Comparison of ENCODE assay signal across 9 mouse cellular contexts in genomic region chr10:80157141-80157929, GRCm38 (mm10). TPM values are rescaled to one million over a fixed set of nuclear protein-coding genes. Genes with fewer than 3 reads are reported as not detected.
DNase-seq lines count a peak whose midpoint lies in the region; ATAC-seq and TF ChIP-seq lines count a peak whose summit lies in the region.
"Had no signal": no experiment of that assay in that cellular context is flagged by ENCODE, and none has a peak within 500 bp of the region (broad histone marks: within the 10 kb centered on the region; RNA-seq: fewer than 3 reads in every experiment).

No protein-coding gene starts in this region.

- H3K36me3 ChIP-seq in heart, embryonic 13.5 days: peaks cover 55% of the 10 kb centered on the region
- H3K36me3 ChIP-seq in heart, embryonic 15.5 days: peaks cover 50% of the 10 kb centered on the region
- H3K36me3 ChIP-seq in macrophage (ENCODE audit: inconsistent target): peaks cover 37% of the 10 kb centered on the region

- H3K4me2 ChIP-seq in heart, embryonic 13.5 days: 0 out of 2 replicates have a peak overlapping the region, but pooled peaks have one; percentile 2
- H3K4me2 ChIP-seq in heart, embryonic 15.5 days: no peak overlapping the region

- no peaks in the 10 kb centered on the region for H3K9me3 ChIP-seq in heart, embryonic 13.5 days
- H3K9me3 ChIP-seq in heart, embryonic 15.5 days (replicated peaks): no peaks in the 10 kb centered on the region

- no peaks in the 10 kb centered on the region for H3K27me3 ChIP-seq in heart, embryonic 13.5 days (replicated peaks)
- no peaks in the 10 kb centered on the region for H3K27me3 ChIP-seq in heart, embryonic 15.5 days

- no peak for ATAC-seq in heart, embryonic 13.5 days (ENCODE audit: extremely low read depth, insufficient number of reproducible peaks, low FRiP score, low TSS enrichment)
- ATAC-seq in heart, embryonic 15.5 days (replicated peaks; ENCODE audit: insufficient number of reproducible peaks, insufficient read depth, low FRiP score, low read depth): no peak
- no peak for ATAC-seq in granulocyte monocyte progenitor cell, adult 5-6 weeks (replicated peaks; ENCODE audit: poor library complexity, severe bottlenecking)

- no peak for TF ChIP-seq POLR2A in bone marrow, adult 2 months (IDR thresholded peaks at IDR 0.05; ENCODE audit: borderline replicate concordance, control insufficient read depth, low read depth, low read length)

- peaks cover 51% of the 10 kb centered on the region for H3K79me2 ChIP-seq in macrophage (ENCODE audit: inconsistent target)

- H3K4me3 ChIP-seq in heart, embryonic 13.5 days: no peak overlapping the region
- H3K4me3 ChIP-seq in bone marrow, adult 2 months (replicated peaks; ENCODE audit: control insufficient read depth, low read depth, low read length): no peak overlapping the region
- no peak overlapping the region for H3K4me3 ChIP-seq in heart, embryonic 15.5 days
- H3K4me3 ChIP-seq in macrophage (ENCODE audit: inconsistent target): no peak overlapping the region

- TF ChIP-seq CTCF in bone marrow, adult 2 months (IDR thresholded peaks at IDR 0.05; ENCODE audit: control insufficient read depth, insufficient read depth, low read length): no peak

- 57% methylated on average over 15 of the region's 15 CpGs for WGBS in heart, embryonic 13.5 days
- 73% methylated on average over 15 of the region's 15 CpGs for WGBS in bone marrow, adult 2 months
- WGBS in heart, embryonic 15.5 days: 49% methylated on average over 15 of the region's 15 CpGs
- WGBS in macrophage (ENCODE audit: missing documents): 87% methylated on average over 13 of the region's 15 CpGs

- H3K9ac ChIP-seq in heart, embryonic 13.5 days: peak overlapping the region; percentile 77
- H3K9ac ChIP-seq in heart, embryonic 15.5 days: no peak overlapping the region

- peak overlapping the region; percentile 98 for H3K27ac ChIP-seq in heart, embryonic 13.5 days (replicated peaks)
- H3K27ac ChIP-seq in bone marrow, adult 2 months (ENCODE audit: control insufficient read depth, insufficient read depth, low read depth, low read length, poor library complexity): peak overlapping the region; percentile 13; the same call in 1 of the 2 replicates
- H3K27ac ChIP-seq in heart, embryonic 15.5 days: peak overlapping the region; percentile 98
- H3K27ac ChIP-seq in macrophage: peak overlapping the region; percentile 88

- DNase-seq in heart, adult 9 months (ENCODE audit: low spot score in 2 of 2): no peak
- DNase-seq in right cerebral cortex, postnatal 36 days (ENCODE audit: low spot score in 2 of 2): no peak
- DNase-seq in ovary, postnatal 14 days (ENCODE audit: low spot score): no peak
- DNase-seq: cerebellum, adult 9-10 months had no signal

- peaks cover 95% of the 10 kb centered on the region for H3K4me1 ChIP-seq in heart, embryonic 13.5 days
- H3K4me1 ChIP-seq in bone marrow, adult 2 months (ENCODE audit: control insufficient read depth, insufficient read depth, low read length): peaks cover 16% of the 10 kb centered on the region
- peaks cover 96% of the 10 kb centered on the region for H3K4me1 ChIP-seq in heart, embryonic 15.5 days (replicated peaks)

RNA-seq across cellular contexts. Expression of gene Cirbp, which starts 8.4 kb away (rescaled TPM):
- 87.9 and 96.4 TPM in 2 replicates for polyA plus RNA-seq in heart, embryonic 13.5 days (2015; fragmentation: Nextera tagmentation; extraction: Ambion mirVana)
- polyA plus RNA-seq in bone marrow, adult 2 months (2011; ENCODE audit: insufficient read depth, insufficient read length, low replicate concordance, missing spikeins): 200 and 277 TPM in 2 replicates
- polyA plus RNA-seq in heart, embryonic 15.5 days (2015; fragmentation: Nextera tagmentation; extraction: Ambion mirVana): 86.7 and 90.2 TPM in 2 replicates
- 100 to 1,000 TPM in 11 of 26 experiments, 10 to 100 TPM in 15; 17.6 to 198 (median 86.7) TPM for total RNA-seq in macrophage (2018; cell fraction: chromatin; rRNA removed)
- 10 to 100 TPM; 10.1 to 24.5 (median 16.7) TPM for total RNA-seq in macrophage (2018; cell fraction: cytosol; rRNA removed)
- total RNA-seq in macrophage (2018; cell fraction: nucleus; rRNA removed): 10 to 100 TPM; 11.8 to 97.1 (median 35.2) TPM
- polyA plus RNA-seq in macrophage (2018): 17.6 to 31.0 TPM (median 19.0 TPM) in 3 replicates
- total RNA-seq in granulocyte monocyte progenitor cell, adult 5-6 weeks (2014; fragmentation: Nextera tagmentation): 25.3 and 70.7 TPM in 2 replicates
- total RNA-seq in granulocyte monocyte progenitor cell, adult 5-6 weeks (2017): 36.8 and 40.7 TPM in 2 replicates

RNA-seq across cellular contexts. Expression of gene Midn, which starts 9.3 kb away (rescaled TPM):
- polyA plus RNA-seq in heart, embryonic 13.5 days (2015; fragmentation: Nextera tagmentation; extraction: Ambion mirVana): 15.6 and 15.7 TPM in 2 replicates
- 36.0 and 53.2 TPM in 2 replicates for polyA plus RNA-seq in bone marrow, adult 2 months (2011; ENCODE audit: insufficient read depth, insufficient read length, low replicate concordance, missing spikeins)
- polyA plus RNA-seq in heart, embryonic 15.5 days (2015; fragmentation: Nextera tagmentation; extraction: Ambion mirVana): 11.6 and 16.8 TPM in 2 replicates
- 100 to 1,000 TPM in 2 of 26 experiments, 10 to 100 TPM in 24; 13.9 to 126 (median 56.5) TPM for total RNA-seq in macrophage (2018; cell fraction: chromatin; rRNA removed)
- 10 to 100 TPM; 20.5 to 44.1 (median 32.8) TPM for total RNA-seq in macrophage (2018; cell fraction: cytosol; rRNA removed)
- total RNA-seq in macrophage (2018; cell fraction: nucleus; rRNA removed): 100 to 1,000 TPM in 2 of 26 experiments, 10 to 100 TPM in 24; 20.4 to 111 (median 44.0) TPM
- polyA plus RNA-seq in macrophage (2018): 16.3 to 36.3 TPM (median 20.3 TPM) in 3 replicates
- total RNA-seq in granulocyte monocyte progenitor cell, adult 5-6 weeks (2014; fragmentation: Nextera tagmentation): 26.7 and 36.8 TPM in 2 replicates
- 10.0 and 17.4 TPM in 2 replicates for total RNA-seq in granulocyte monocyte progenitor cell, adult 5-6 weeks (2017)

RNA-seq across cellular contexts. Expression of gene 1600002K03Rik, which starts 15.4 kb away (rescaled TPM):
- 10.4 and 13.1 TPM in 2 replicates for polyA plus RNA-seq in heart, embryonic 13.5 days (2015; fragmentation: Nextera tagmentation; extraction: Ambion mirVana)
- 8.8 and 23.7 TPM in 2 replicates for polyA plus RNA-seq in bone marrow, adult 2 months (2011; ENCODE audit: insufficient read depth, insufficient read length, low replicate concordance, missing spikeins)
- 7.7 and 9.1 TPM in 2 replicates for polyA plus RNA-seq in heart, embryonic 15.5 days (2015; fragmentation: Nextera tagmentation; extraction: Ambion mirVana)
- 1 to 10 TPM in 18 of 26 experiments, not detected in 8; 1.4 to 4.6 (median 2.1) TPM for total RNA-seq in macrophage (2018; cell fraction: chromatin; rRNA removed)
- 10 to 100 TPM; 11.6 to 18.9 (median 13.6) TPM for total RNA-seq in macrophage (2018; cell fraction: cytosol; rRNA removed)
- 1 to 10 TPM in 25 of 26 experiments, not detected in 1; 2.4 to 8.5 (median 4.7) TPM for total RNA-seq in macrophage (2018; cell fraction: nucleus; rRNA removed)
- polyA plus RNA-seq in macrophage (2018): 4.4 to 19.3 TPM (median 13.3 TPM) in 3 replicates
- total RNA-seq in granulocyte monocyte progenitor cell, adult 5-6 weeks (2014; fragmentation: Nextera tagmentation): 17.2 and 43.4 TPM in 2 replicates
- 11.2 and 11.5 TPM in 2 replicates for total RNA-seq in granulocyte monocyte progenitor cell, adult 5-6 weeks (2017)

RNA-seq across cellular contexts. Expression of gene Cbarp, which starts 16.7 kb away (rescaled TPM):
- polyA plus RNA-seq in heart, embryonic 13.5 days (2015; fragmentation: Nextera tagmentation; extraction: Ambion mirVana): 1.6 and 2.5 TPM in 2 replicates
- 3.4 and 3.7 TPM in 2 replicates for polyA plus RNA-seq in bone marrow, adult 2 months (2011; ENCODE audit: insufficient read depth, insufficient read length, low replicate concordance, missing spikeins)
- polyA plus RNA-seq in heart, embryonic 15.5 days (2015; fragmentation: Nextera tagmentation; extraction: Ambion mirVana): 1.7 and 2.9 TPM in 2 replicates
- total RNA-seq in macrophage (2018; cell fraction: chromatin; rRNA removed): 10 to 100 TPM in 3 of 26 experiments, 1 to 10 TPM in 22, under 1 TPM in 1; 0.58 to 13.3 (median 5.5) TPM
- 1 to 10 TPM in 22 of 26 experiments, under 1 TPM in 4; 0.79 to 3.8 (median 1.7) TPM for total RNA-seq in macrophage (2018; cell fraction: cytosol; rRNA removed)
- total RNA-seq in macrophage (2018; cell fraction: nucleus; rRNA removed): 10 to 100 TPM in 3 of 26 experiments, 1 to 10 TPM in 23; 2.2 to 12.1 (median 4.5) TPM
- polyA plus RNA-seq in macrophage (2018): 1.9 to 3.0 TPM (median 2.4 TPM) in 3 replicates
- 0.73 and 5.3 TPM in 2 replicates for total RNA-seq in granulocyte monocyte progenitor cell, adult 5-6 weeks (2014; fragmentation: Nextera tagmentation)
- total RNA-seq in granulocyte monocyte progenitor cell, adult 5-6 weeks (2017): 0.36 TPM in 1 of 2 replicates, not detected in the other

RNA-seq across cellular contexts. Expression of gene Atp5d, which starts 18.9 kb away (rescaled TPM):
- 808 and 893 TPM in 2 replicates for polyA plus RNA-seq in heart, embryonic 13.5 days (2015; fragmentation: Nextera tagmentation; extraction: Ambion mirVana)
- 131 and 178 TPM in 2 replicates for polyA plus RNA-seq in bone marrow, adult 2 months (2011; ENCODE audit: insufficient read depth, insufficient read length, low replicate concordance, missing spikeins)
- polyA plus RNA-seq in heart, embryonic 15.5 days (2015; fragmentation: Nextera tagmentation; extraction: Ambion mirVana): 861 and 962 TPM in 2 replicates
- total RNA-seq in macrophage (2018; cell fraction: chromatin; rRNA removed): 10 to 100 TPM in 16 of 26 experiments, 1 to 10 TPM in 10; 3.8 to 43.6 (median 11.7) TPM
- 100 to 1,000 TPM; 148 to 224 (median 185) TPM for total RNA-seq in macrophage (2018; cell fraction: cytosol; rRNA removed)
- total RNA-seq in macrophage (2018; cell fraction: nucleus; rRNA removed): 10 to 100 TPM; 18.0 to 57.5 (median 33.5) TPM
- 68.4 to 213 TPM (median 169 TPM) in 3 replicates for polyA plus RNA-seq in macrophage (2018)
- total RNA-seq in granulocyte monocyte progenitor cell, adult 5-6 weeks (2014; fragmentation: Nextera tagmentation): 193 and 253 TPM in 2 replicates
- total RNA-seq in granulocyte monocyte progenitor cell, adult 5-6 weeks (2017): 47.4 and 49.6 TPM in 2 replicates

Comparison
In these comparisons a context has a peak if more than half of its experiments do, and no peak if none do; other contexts are left out.
1. H3K27ac ChIP-seq: peak in every context shown above with its lines; median percentile 98 in heart, embryonic 13.5 days; 98 in heart, embryonic 15.5 days; 88 in macrophage; 13 in bone marrow, adult 2 months.